Comparison of ENCODE assay signal across 16 mouse cellular contexts in the genomic region with DNA sequence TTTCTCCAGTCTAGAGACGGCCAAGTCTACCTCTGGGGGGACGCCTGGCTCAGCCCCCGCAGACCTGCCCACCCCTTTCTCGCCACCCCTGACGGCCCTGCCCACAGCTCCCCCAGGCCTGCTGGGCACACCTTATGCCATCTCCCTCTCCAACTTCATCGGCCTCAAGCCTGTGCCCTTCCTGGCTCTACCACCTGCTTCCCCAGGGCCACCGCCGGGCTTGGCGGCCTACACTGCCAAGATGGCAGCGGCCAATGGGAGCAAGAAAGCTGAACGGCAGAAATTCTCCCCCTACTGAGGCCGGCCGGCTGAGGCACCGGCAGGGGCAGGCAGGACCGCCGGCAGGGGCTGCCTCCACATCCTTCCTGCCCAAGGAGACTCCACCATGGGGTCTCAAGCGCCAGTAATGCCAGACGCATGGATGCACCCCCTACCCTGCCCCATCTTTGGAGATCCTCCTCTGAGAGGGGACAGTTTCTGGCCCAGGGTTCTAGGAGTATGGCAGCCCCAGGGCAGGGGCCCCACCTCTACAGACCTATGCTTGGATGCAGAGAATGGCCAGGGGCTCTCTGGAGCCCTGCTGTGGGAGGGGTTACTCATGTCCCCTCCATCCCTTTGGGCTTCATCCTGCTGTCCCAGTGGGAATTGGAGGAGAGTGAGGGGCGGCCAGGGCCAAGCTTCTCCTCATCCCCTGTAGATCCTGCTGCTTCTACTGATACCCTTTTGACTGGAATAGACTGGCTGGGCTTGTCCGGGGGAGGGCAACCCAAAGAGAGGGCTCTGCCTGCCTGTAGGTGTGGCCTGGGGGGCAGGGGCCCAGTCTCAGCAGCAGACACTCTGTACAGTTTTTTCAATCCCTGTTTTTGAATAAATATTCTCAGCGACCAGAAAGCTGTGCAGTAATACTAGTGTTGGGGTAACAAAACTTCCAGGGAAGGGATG. TPM values are rescaled to one million over a fixed set of nuclear protein-coding genes. Genes with fewer than 3 reads are reported as not detected.
A peak's percentile ranks its signal among the peaks of the same experiment; 100 is the strongest.
DNase-seq lines count a peak whose midpoint lies in the region; ATAC-seq and TF ChIP-seq lines count a peak whose summit lies in the region.
"Had no signal": no experiment of that assay in that cellular context is flagged by ENCODE, and none has a peak within 500 bp of the region (broad histone marks: within the 10 kb centered on the region; RNA-seq: fewer than 3 reads in every experiment).

No protein-coding gene starts in this region.

- 85% methylated on average over 21 of the region's 21 CpGs for WGBS in forebrain, embryonic 10.5 days
- WGBS in forebrain, embryonic 11.5 days, result 85% methylated on average over 21 of the region's 21 CpGs
- 62% methylated on average over 21 of the region's 21 CpGs for WGBS in hindbrain, postnatal 0 days
- 96% methylated on average over 21 of the region's 21 CpGs for WGBS in thymus, adult 2 months

- DNase-seq in forebrain, embryonic 10.5 days (ENCODE audit: extremely low spot score, low spot score), result no peak
- DNase-seq in forebrain, embryonic 11.5 days (ENCODE audit: low spot score), result no peak
- DNase-seq in left cerebral cortex, postnatal 4 days, result peak; percentile 86
- DNase-seq in left cerebral cortex, postnatal 10 days (ENCODE audit: extremely low spot score in 1 of 2, low spot score in 2 of 2), result no peak
- peak; percentile 84 for DNase-seq in cerebellum, adult 8-10 months
- peak; percentile 40 for DNase-seq in hindbrain, postnatal 0 days (ENCODE audit: low spot score)
- no peak for DNase-seq in thymus, adult 2 months
- DNase-seq: adrenal gland, postnatal 14 days; gastrocnemius, postnatal 25 days; layer of hippocampus, adult 9-11 months; lung, postnatal 14 days; midbrain, embryonic 14.5 days; right cerebral cortex, postnatal 4 days had no signal

- no peak for ATAC-seq in forebrain, embryonic 11.5 days (replicated peaks; ENCODE audit: low FRiP score)
- no peak for ATAC-seq in hindbrain, postnatal 0 days
- no peak for ATAC-seq in megakaryocyte progenitor cell, adult 5-6 weeks (replicated peaks; ENCODE audit: poor library complexity)

- intact Hi-C loops in left cerebral cortex, postnatal 4 days (cut with DNase I), result no loop called here
- intact Hi-C loops in left cerebral cortex, postnatal 10 days (cut with DNase I), result no loop called here

- H3K36me3 ChIP-seq in forebrain, embryonic 10.5 days (replicated peaks), result peaks cover 85% of the 10 kb centered on the region
- peaks cover 21% of the 10 kb centered on the region for H3K36me3 ChIP-seq in forebrain, embryonic 11.5 days (ENCODE audit: control insufficient read depth, insufficient read depth, low read length)
- H3K36me3 ChIP-seq in hindbrain, postnatal 0 days (ENCODE audit: insufficient read depth, low read length), result peaks cover 10% of the 10 kb centered on the region
- no peaks in the 10 kb centered on the region for H3K36me3 ChIP-seq in thymus, adult 2 months (ENCODE audit: control insufficient read depth, insufficient read depth, low read length)
- H3K36me3 ChIP-seq: liver, embryonic 15.5 days had no signal

- H3K4me3 ChIP-seq in forebrain, embryonic 10.5 days, result peak overlapping the region; percentile 20
- H3K4me3 ChIP-seq in forebrain, embryonic 11.5 days (ENCODE audit: low read depth, low read length), result no peak overlapping the region
- no peak overlapping the region for H3K4me3 ChIP-seq in hindbrain, postnatal 0 days (ENCODE audit: low read length)
- no peak overlapping the region for H3K4me3 ChIP-seq in thymus, adult 2 months (ENCODE audit: control insufficient read depth, insufficient read depth, low read length)
- H3K4me3 ChIP-seq: liver, embryonic 15.5 days had no signal

- H3K9ac ChIP-seq in forebrain, embryonic 11.5 days (ENCODE audit: low read length), result no peak overlapping the region
- H3K9ac ChIP-seq in hindbrain, postnatal 0 days (replicated peaks; ENCODE audit: low read length), result no peak overlapping the region
- H3K9ac ChIP-seq: kidney, embryonic 15.5 days; liver, embryonic 15.5 days had no signal

- H3K4me2 ChIP-seq in forebrain, embryonic 11.5 days (ENCODE audit: low read depth, low read length, severe bottlenecking), result no peak overlapping the region
- H3K4me2 ChIP-seq in hindbrain, postnatal 0 days (ENCODE audit: low read depth, low read length), result no peak overlapping the region
- H3K4me2 ChIP-seq: liver, embryonic 15.5 days had no signal

- no peak for TF ChIP-seq POLR2A in thymus, adult 2 months (IDR thresholded peaks at IDR 0.05; ENCODE audit: control insufficient read depth, extremely low read depth, insufficient read depth, low read length, poor library complexity)

- H3K4me1 ChIP-seq in forebrain, embryonic 10.5 days, result peaks cover 69% of the 10 kb centered on the region
- peaks cover 22% of the 10 kb centered on the region for H3K4me1 ChIP-seq in forebrain, embryonic 11.5 days (replicated peaks; ENCODE audit: control insufficient read depth, insufficient read depth, low read length)
- H3K4me1 ChIP-seq in hindbrain, postnatal 0 days (ENCODE audit: insufficient read depth, low read length), result peaks cover 17% of the 10 kb centered on the region
- peaks cover 9% of the 10 kb centered on the region; the same call in 1 of the 2 replicates for H3K4me1 ChIP-seq in thymus, adult 2 months (replicated peaks; ENCODE audit: control insufficient read depth, insufficient read depth, low read length)

- no peak for TF ChIP-seq CTCF in hindbrain, postnatal 0 days (IDR thresholded peaks at IDR 0.05; ENCODE audit: low read depth)
- no peak for TF ChIP-seq CTCF in thymus, adult 2 months (IDR thresholded peaks at IDR 0.05; ENCODE audit: borderline replicate concordance, control insufficient read depth, extremely low read depth, insufficient read depth, low read length, poor library complexity)

- H3K9me3 ChIP-seq in forebrain, embryonic 10.5 days, result no peaks in the 10 kb centered on the region
- no peaks in the 10 kb centered on the region for H3K9me3 ChIP-seq in forebrain, embryonic 11.5 days (ENCODE audit: control insufficient read depth, low read length)
- H3K9me3 ChIP-seq in hindbrain, postnatal 0 days (ENCODE audit: low read length), result no peaks in the 10 kb centered on the region
- H3K9me3 ChIP-seq: kidney, embryonic 15.5 days; liver, embryonic 15.5 days had no signal

- no peak overlapping the region for H3K27ac ChIP-seq in forebrain, embryonic 10.5 days
- H3K27ac ChIP-seq in forebrain, embryonic 11.5 days (ENCODE audit: low read depth, low read length), result no peak overlapping the region
- peak overlapping the region; percentile 93; the same call in 1 of the 2 replicates for H3K27ac ChIP-seq in hindbrain, postnatal 0 days
- H3K27ac ChIP-seq in thymus, adult 2 months (ENCODE audit: control insufficient read depth, insufficient read depth, low read length), result no peak overlapping the region
- H3K27ac ChIP-seq: kidney, embryonic 15.5 days; liver, embryonic 15.5 days had no signal

- peaks cover 45% of the 10 kb centered on the region for H3K27me3 ChIP-seq in forebrain, embryonic 10.5 days (ENCODE audit: poor library complexity, severe bottlenecking)
- peaks cover 5% of the 10 kb centered on the region; the same call in 1 of the 2 replicates for H3K27me3 ChIP-seq in forebrain, embryonic 11.5 days (ENCODE audit: control insufficient read depth, insufficient read depth, low read length)
- no peaks in the 10 kb centered on the region for H3K27me3 ChIP-seq in hindbrain, postnatal 0 days (ENCODE audit: insufficient read depth, low read length)
- H3K27me3 ChIP-seq in thymus, adult 2 months (ENCODE audit: control insufficient read depth, insufficient read depth, low read length), result peaks cover 9% of the 10 kb centered on the region; the same call in 1 of the 2 replicates

RNA-seq across cellular contexts. Expression of gene Gpr62, which starts 2.3 kb away (rescaled TPM):
- polyA plus RNA-seq in forebrain, embryonic 10.5 days (2016; fragmentation: Nextera tagmentation; extraction: Ambion mirVana), result 0.10 and 0.27 TPM in 2 replicates
- 0.19 and 0.71 TPM in 2 replicates for polyA plus RNA-seq in forebrain, embryonic 11.5 days (2014; fragmentation: Nextera tagmentation; extraction: Ambion mirVana)
- total RNA-seq in left cerebral cortex, postnatal 4 days (2021), result 1 to 10 TPM in 1 of 2 experiments, under 1 TPM in 1; 0.94 to 1.3 TPM
- total RNA-seq in left cerebral cortex, postnatal 10 days (2021), result 1 to 10 TPM; 2.2 to 2.8 TPM
- total RNA-seq in hindbrain, postnatal 0 days (2014; rRNA removed), result 1.9 and 3.1 TPM in 2 replicates
- polyA plus RNA-seq in hindbrain, postnatal 0 days (2015; fragmentation: Nextera tagmentation; extraction: Ambion mirVana), result 3.2 TPM in 2 replicates
- 0.31 and 0.47 TPM in 2 replicates for polyA plus RNA-seq in thymus, adult 2 months (2012; rRNA removed)
- total RNA-seq in megakaryocyte progenitor cell, adult 5-6 weeks (2015), result not detected in 2 replicates
- not detected in 2 replicates for total RNA-seq in megakaryocyte progenitor cell, adult 5-6 weeks (2017)
- total RNA-seq: adrenal gland, postnatal 14 days had no signal
- polyA plus RNA-seq: liver, embryonic 15.5 days had no signal

RNA-seq across cellular contexts. Expression of gene Pcbp4, which starts 10.3 kb away (rescaled TPM):
- 337 and 351 TPM in 2 replicates for polyA plus RNA-seq in forebrain, embryonic 10.5 days (2016; fragmentation: Nextera tagmentation; extraction: Ambion mirVana)
- polyA plus RNA-seq in forebrain, embryonic 11.5 days (2014; fragmentation: Nextera tagmentation; extraction: Ambion mirVana), result 300 and 309 TPM in 2 replicates
- 100 to 1,000 TPM; 409 to 418 TPM for total RNA-seq in left cerebral cortex, postnatal 4 days (2021)
- 100 to 1,000 TPM; 222 to 242 TPM for total RNA-seq in left cerebral cortex, postnatal 10 days (2021)
- 623 and 719 TPM in 2 replicates for total RNA-seq in hindbrain, postnatal 0 days (2014; rRNA removed)
- polyA plus RNA-seq in hindbrain, postnatal 0 days (2015; fragmentation: Nextera tagmentation; extraction: Ambion mirVana), result 214 and 228 TPM in 2 replicates
- 45.1 and 59.9 TPM in 2 replicates for polyA plus RNA-seq in thymus, adult 2 months (2012; rRNA removed)
- total RNA-seq in megakaryocyte progenitor cell, adult 5-6 weeks (2015), result 0.91 and 1.7 TPM in 2 replicates
- total RNA-seq in megakaryocyte progenitor cell, adult 5-6 weeks (2017), result 0.96 and 2.7 TPM in 2 replicates

RNA-seq across cellular contexts. Expression of gene Rrp9, which starts 12.4 kb away (rescaled TPM):
- polyA plus RNA-seq in forebrain, embryonic 10.5 days (2016; fragmentation: Nextera tagmentation; extraction: Ambion mirVana), result 85.2 and 91.4 TPM in 2 replicates
- 56.5 and 63.7 TPM in 2 replicates for polyA plus RNA-seq in forebrain, embryonic 11.5 days (2014; fragmentation: Nextera tagmentation; extraction: Ambion mirVana)
- total RNA-seq in left cerebral cortex, postnatal 4 days (2021), result 10 to 100 TPM; 46.9 to 55.2 TPM
- total RNA-seq in left cerebral cortex, postnatal 10 days (2021), result 10 to 100 TPM; 37.3 to 37.7 TPM
- total RNA-seq in hindbrain, postnatal 0 days (2014; rRNA removed), result 46.2 and 47.2 TPM in 2 replicates
- 38.3 and 39.0 TPM in 2 replicates for polyA plus RNA-seq in hindbrain, postnatal 0 days (2015; fragmentation: Nextera tagmentation; extraction: Ambion mirVana)
- 57.8 and 58.8 TPM in 2 replicates for polyA plus RNA-seq in thymus, adult 2 months (2012; rRNA removed)
- total RNA-seq in megakaryocyte progenitor cell, adult 5-6 weeks (2015), result 18.9 and 21.3 TPM in 2 replicates
- 45.2 and 50.1 TPM in 2 replicates for total RNA-seq in megakaryocyte progenitor cell, adult 5-6 weeks (2017)

RNA-seq across cellular contexts. Expression of gene Parp3, which starts 13.4 kb away (rescaled TPM):
- 2.1 and 2.6 TPM in 2 replicates for polyA plus RNA-seq in forebrain, embryonic 10.5 days (2016; fragmentation: Nextera tagmentation; extraction: Ambion mirVana)
- 1.2 TPM in 2 replicates for polyA plus RNA-seq in forebrain, embryonic 11.5 days (2014; fragmentation: Nextera tagmentation; extraction: Ambion mirVana)
- 1 to 10 TPM; 2.8 to 3.3 TPM for total RNA-seq in left cerebral cortex, postnatal 4 days (2021)
- total RNA-seq in left cerebral cortex, postnatal 10 days (2021), result 1 to 10 TPM; 2.5 to 3.2 TPM
- 1.7 and 2.9 TPM in 2 replicates for total RNA-seq in hindbrain, postnatal 0 days (2014; rRNA removed)
- 1.5 and 2.1 TPM in 2 replicates for polyA plus RNA-seq in hindbrain, postnatal 0 days (2015; fragmentation: Nextera tagmentation; extraction: Ambion mirVana)
- 57.4 and 69.5 TPM in 2 replicates for polyA plus RNA-seq in thymus, adult 2 months (2012; rRNA removed)
- total RNA-seq in megakaryocyte progenitor cell, adult 5-6 weeks (2015), result 5.9 and 7.0 TPM in 2 replicates
- 8.0 and 12.1 TPM in 2 replicates for total RNA-seq in megakaryocyte progenitor cell, adult 5-6 weeks (2017)

RNA-seq across cellular contexts. Expression of gene Abhd14a, which starts 15.9 kb away (rescaled TPM):
- polyA plus RNA-seq in forebrain, embryonic 10.5 days (2016; fragmentation: Nextera tagmentation; extraction: Ambion mirVana), result 40.7 and 42.8 TPM in 2 replicates
- polyA plus RNA-seq in forebrain, embryonic 11.5 days (2014; fragmentation: Nextera tagmentation; extraction: Ambion mirVana), result 38.3 and 41.0 TPM in 2 replicates
- 10 to 100 TPM; 70.1 to 71.4 TPM for total RNA-seq in left cerebral cortex, postnatal 4 days (2021)
- total RNA-seq in left cerebral cortex, postnatal 10 days (2021), result 10 to 100 TPM; 55.7 to 59.6 TPM
- 59.6 and 62.1 TPM in 2 replicates for total RNA-seq in hindbrain, postnatal 0 days (2014; rRNA removed)
- polyA plus RNA-seq in hindbrain, postnatal 0 days (2015; fragmentation: Nextera tagmentation; extraction: Ambion mirVana), result 66.8 and 69.2 TPM in 2 replicates
- 18.1 and 19.8 TPM in 2 replicates for polyA plus RNA-seq in thymus, adult 2 months (2012; rRNA removed)
- total RNA-seq in megakaryocyte progenitor cell, adult 5-6 weeks (2015), result 21.3 and 23.4 TPM in 2 replicates
- 27.3 and 30.2 TPM in 2 replicates for total RNA-seq in megakaryocyte progenitor cell, adult 5-6 weeks (2017)

Comparison
In these comparisons a context has a peak if more than half of its experiments do, and no peak if none do; other contexts are left out.
1. DNase-seq: peak in left cerebral cortex, postnatal 4 days (single experiment), cerebellum, adult 8-10 months (single experiment) and hindbrain, postnatal 0 days (single experiment); none in forebrain, embryonic 10.5 days (single experiment), forebrain, embryonic 11.5 days (single experiment), left cerebral cortex, postnatal 10 days (0 of 2) and thymus, adult 2 months (single experiment).
2. RNA of gene Pcbp4, which starts 10.3 kb away (total RNA-seq): 623 to 719 TPM in hindbrain, postnatal 0 days, 409 to 418 TPM in left cerebral cortex, postnatal 4 days and 222 to 242 TPM in left cerebral cortex, postnatal 10 days; 0.91 to 2.7 TPM in megakaryocyte progenitor cell, adult 5-6 weeks; every median in the first group is over 10 times any median in the second.